Mouse (Mus musculus): Measurements from ENCODE around the gene Gfpt2. TPM values are rescaled to one million over a fixed set of nuclear protein-coding genes. Genes with fewer than 3 reads are reported as not detected.
"Not testable (repeated sequence)": the region's sequence is repeated elsewhere in the genome, so short reads cannot be mapped to it uniquely, and the experiment has no call there.

Gfpt2 gene
- polyA plus RNA-seq, 1 experiment from 2014 or later: 4.6 TPM

- peaks cover 9% of the 10 kb centered on the region; the same call in 1 of the 2 replicates for H3K27me3 ChIP-seq
- WGBS: 90% methylated on average over 6 of the region's 6 CpGs
- ATAC-seq: no peak
- no peak overlapping the region for H3K9ac ChIP-seq (replicated peaks)
- H3K36me3 ChIP-seq: 0 out of 2 replicates have a peak, but pooled peaks cover 3% of the 10 kb centered on the region
- H3K4me2 ChIP-seq (replicated peaks): no peak overlapping the region
- no peaks in the 10 kb centered on the region for H3K9me3 ChIP-seq
- H3K4me1 ChIP-seq (replicated peaks): peaks cover 9% of the 10 kb centered on the region
- no peak overlapping the region for H3K27ac ChIP-seq
- no peak overlapping the region for H3K4me3 ChIP-seq (replicated peaks)
Measured at GRCm38 (mm10) chr11:49798931-49799330, 5.0 kb downstream of the Gfpt2 start.

- H3K27ac ChIP-seq: no peak overlapping the region
- no peaks in the 10 kb centered on the region for H3K27me3 ChIP-seq
- 91% methylated on average over 4 of the region's 4 CpGs for WGBS
Measured at GRCm38 (mm10) chr11:49801516-49801915, 7.5 kb downstream of the Gfpt2 start.

GRCm38 (mm10) chr11:49803801-49804200 is 9.8 kb downstream of the Gfpt2 start:
- no peak for ATAC-seq
- WGBS: 96% methylated on average over 4 of the region's 4 CpGs
- no peak overlapping the region for H3K9ac ChIP-seq (replicated peaks)

More at GRCm38 (mm10) chr11:49801516-49801915, 7.5 kb downstream of the Gfpt2 start:
- 0 out of 2 replicates have a peak, but pooled peaks cover 3% of the 10 kb centered on the region for H3K36me3 ChIP-seq
- ATAC-seq: no peak
- H3K9me3 ChIP-seq: no peaks in the 10 kb centered on the region
- no peak overlapping the region for H3K4me3 ChIP-seq (replicated peaks)
- H3K4me1 ChIP-seq (replicated peaks): no peaks in the 10 kb centered on the region
- H3K9ac ChIP-seq (replicated peaks): no peak overlapping the region
- no peak overlapping the region for H3K4me2 ChIP-seq (replicated peaks)

GRCm38 (mm10) chr11:49806218-49806617 is 12.2 kb downstream of the Gfpt2 start:
- Histone ChIP-seq H3K9ac (replicated peaks) (no peak overlapping the region), H3K27me3 (no peaks in the 10 kb centered on the region), H3K27ac (no peak overlapping the region), H3K4me3 (replicated peaks) (no peak overlapping the region), H3K36me3 (peaks cover 3% of the 10 kb centered on the region; the same call in 1 of the 2 replicates), H3K9me3 (no peaks in the 10 kb centered on the region), H3K4me2 (replicated peaks) (no peak overlapping the region), H3K4me1 (replicated peaks) (no peaks in the 10 kb centered on the region)
- ATAC-seq: no peak
- WGBS: 14% methylated on average over 3 of the region's 3 CpGs

More at GRCm38 (mm10) chr11:49803801-49804200, 9.8 kb downstream of the Gfpt2 start:
- H3K4me3 ChIP-seq (replicated peaks): no peak overlapping the region
- no peak overlapping the region for H3K4me2 ChIP-seq (replicated peaks)
- 0 out of 2 replicates have a peak, but pooled peaks cover 3% of the 10 kb centered on the region for H3K36me3 ChIP-seq
- H3K27me3 ChIP-seq: no peaks in the 10 kb centered on the region
- H3K27ac ChIP-seq: no peak overlapping the region
- no peaks in the 10 kb centered on the region for H3K9me3 ChIP-seq
- H3K4me1 ChIP-seq (replicated peaks): no peaks in the 10 kb centered on the region

GRCm38 (mm10) chr11:49808946-49809345 is 15.0 kb downstream of the Gfpt2 start:
- H3K27me3 ChIP-seq: no peaks in the 10 kb centered on the region
- H3K4me1 ChIP-seq (replicated peaks): no peaks in the 10 kb centered on the region
- H3K9me3 ChIP-seq: no peaks in the 10 kb centered on the region
- no peak for ATAC-seq
- no peak overlapping the region for H3K4me3 ChIP-seq (replicated peaks)
- no peak overlapping the region for H3K4me2 ChIP-seq (replicated peaks)
- WGBS: 92% methylated on average over 9 of the region's 9 CpGs
- H3K36me3 ChIP-seq: peaks cover 3% of the 10 kb centered on the region; the same call in 1 of the 2 replicates
- no peak overlapping the region for H3K9ac ChIP-seq (replicated peaks)
- no peak overlapping the region for H3K27ac ChIP-seq

- H3K4me3 ChIP-seq (replicated peaks); H3K27me3 ChIP-seq; H3K36me3 ChIP-seq; H3K27ac ChIP-seq; H3K4me1 ChIP-seq (replicated peaks); ATAC-seq; H3K9me3 ChIP-seq; H3K4me2 ChIP-seq (replicated peaks); H3K9ac ChIP-seq (replicated peaks): not testable (repeated sequence)
- WGBS: 92% methylated on average over 7 of the region's 7 CpGs
Measured at GRCm38 (mm10) chr11:49810696-49811095, 16.7 kb downstream of the Gfpt2 start.

GRCm38 (mm10) chr11:49811099-49811541 is 17.1 kb downstream of the Gfpt2 start:
- whole genome bisulfite sequencing: 93% methylated on average over 8 of the region's 8 CpGs

GRCm38 (mm10) chr11:49811879-49812278 is 17.9 kb downstream of the Gfpt2 start:
- ATAC-seq: no peak
- H3K4me2 ChIP-seq (replicated peaks): no peak overlapping the region
- H3K27ac ChIP-seq: no peak overlapping the region
- H3K36me3 ChIP-seq: peaks cover 3% of the 10 kb centered on the region; the same call in 1 of the 2 replicates
- no peaks in the 10 kb centered on the region for H3K27me3 ChIP-seq
- no peak overlapping the region for H3K9ac ChIP-seq (replicated peaks)
- no peaks in the 10 kb centered on the region for H3K4me1 ChIP-seq (replicated peaks)
- H3K4me3 ChIP-seq (replicated peaks): no peak overlapping the region
- no peaks in the 10 kb centered on the region for H3K9me3 ChIP-seq
- WGBS: 92% methylated on average over 8 of the region's 8 CpGs

More at GRCm38 (mm10) chr11:49811099-49811541, 17.1 kb downstream of the Gfpt2 start:
- no peak for ATAC-seq
- H3K27me3 ChIP-seq: no peaks in the 10 kb centered on the region
- H3K36me3 ChIP-seq: peaks cover 3% of the 10 kb centered on the region; the same call in 1 of the 2 replicates
- no peaks in the 10 kb centered on the region for H3K9me3 ChIP-seq
- H3K4me2 ChIP-seq (replicated peaks): no peak overlapping the region
- H3K4me3 ChIP-seq (replicated peaks): no peak overlapping the region
- H3K27ac ChIP-seq: no peak overlapping the region
- H3K9ac ChIP-seq (replicated peaks): no peak overlapping the region
- H3K4me1 ChIP-seq (replicated peaks): no peaks in the 10 kb centered on the region

GRCm38 (mm10) chr11:49818869-49819566 is 25.0 kb downstream of the Gfpt2 start:
- Histone ChIP-seq H3K9me3 (no peaks in the 10 kb centered on the region), H3K27me3 (no peaks in the 10 kb centered on the region), H3K36me3 (peaks cover 3% of the 10 kb centered on the region), H3K4me2 (replicated peaks) (no peak overlapping the region), H3K4me1 (replicated peaks) (no peaks in the 10 kb centered on the region), H3K4me3 (replicated peaks) (no peak overlapping the region), H3K9ac (replicated peaks) (no peak overlapping the region), H3K27ac (no peak overlapping the region)
- ATAC-seq: no peak
- 87% methylated on average over 15 of the region's 15 CpGs for WGBS

GRCm38 (mm10) chr11:49819676-49820075 is 25.7 kb downstream of the Gfpt2 start:
- no peak overlapping the region for H3K27ac ChIP-seq

GRCm38 (mm10) chr11:49820928-49821327 is 26.9 kb downstream of the Gfpt2 start:
- Histone ChIP-seq H3K4me3 (replicated peaks) (no peak overlapping the region), H3K9ac (replicated peaks) (no peak overlapping the region), H3K36me3 (peaks cover 5% of the 10 kb centered on the region), H3K27ac (no peak overlapping the region), H3K9me3 (no peaks in the 10 kb centered on the region), H3K4me1 (replicated peaks) (no peaks in the 10 kb centered on the region), H3K27me3 (no peaks in the 10 kb centered on the region), H3K4me2 (replicated peaks) (no peak overlapping the region)
- ATAC-seq: no peak
- 89% methylated on average over 2 of the region's 2 CpGs for WGBS

More at GRCm38 (mm10) chr11:49819676-49820075, 25.7 kb downstream of the Gfpt2 start:
- WGBS: 86% methylated on average over 7 of the region's 7 CpGs
- Histone ChIP-seq H3K4me2 (replicated peaks) (no peak overlapping the region), H3K4me3 (replicated peaks) (no peak overlapping the region), H3K36me3 (peaks cover 5% of the 10 kb centered on the region), H3K27me3 (no peaks in the 10 kb centered on the region), H3K9ac (replicated peaks) (no peak overlapping the region), H3K4me1 (replicated peaks) (no peaks in the 10 kb centered on the region), H3K9me3 (no peaks in the 10 kb centered on the region)
- ATAC-seq: no peak

- H3K9ac ChIP-seq (replicated peaks): no peak overlapping the region
- 88% methylated on average over 2 of the region's 2 CpGs for WGBS
- H3K4me1 ChIP-seq (replicated peaks): no peaks in the 10 kb centered on the region
- ATAC-seq: no peak
- no peaks in the 10 kb centered on the region for H3K9me3 ChIP-seq
- H3K27ac ChIP-seq: no peak overlapping the region
- H3K4me3 ChIP-seq (replicated peaks): no peak overlapping the region
- no peak overlapping the region for H3K4me2 ChIP-seq (replicated peaks)
- peaks cover 5% of the 10 kb centered on the region for H3K36me3 ChIP-seq
- H3K27me3 ChIP-seq: no peaks in the 10 kb centered on the region
Measured at GRCm38 (mm10) chr11:49821546-49821945, 27.6 kb downstream of the Gfpt2 start.

All from midbrain, embryonic 13.5 days (tissue).